Mouse (Mus musculus) c-Kit-negative CD71-positive TER-119-positive erythroid progenitor cells, embryonic 14.5 days (primary cell): ENCODE results near the gene Acadsb.

ENCODE experiments used
- DNase-seq: peaks from one replicate; pipeline ENCODE4 v3.0.0-alpha.2; 2013; ENCODE audit warnings: low read depth, low spot score

Gene Acadsb

DNA sequence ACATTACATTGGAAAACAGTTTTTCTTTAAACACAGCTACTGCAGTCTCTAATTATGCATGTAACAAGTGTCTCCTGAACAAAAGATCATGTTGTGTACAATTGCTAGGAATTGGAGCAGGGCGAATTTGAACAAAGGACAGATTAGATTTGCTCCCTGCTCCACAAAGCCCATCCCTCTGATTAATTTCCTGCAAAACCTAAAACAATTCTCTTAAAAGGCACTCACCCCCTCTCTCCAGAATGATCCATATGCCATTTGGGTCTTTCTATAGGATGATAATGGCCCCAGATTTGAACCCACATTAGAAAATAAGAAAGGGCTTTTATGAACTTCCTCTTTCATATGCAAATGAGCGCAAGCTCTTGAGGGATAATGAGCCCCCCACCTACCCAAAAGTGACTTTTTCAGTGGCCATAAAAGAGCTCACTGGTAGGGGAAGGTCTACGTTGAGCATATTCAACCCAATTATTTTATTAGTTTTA is 54.8 kb downstream of the Acadsb start:
- DNase-seq, result no peak

DNA sequence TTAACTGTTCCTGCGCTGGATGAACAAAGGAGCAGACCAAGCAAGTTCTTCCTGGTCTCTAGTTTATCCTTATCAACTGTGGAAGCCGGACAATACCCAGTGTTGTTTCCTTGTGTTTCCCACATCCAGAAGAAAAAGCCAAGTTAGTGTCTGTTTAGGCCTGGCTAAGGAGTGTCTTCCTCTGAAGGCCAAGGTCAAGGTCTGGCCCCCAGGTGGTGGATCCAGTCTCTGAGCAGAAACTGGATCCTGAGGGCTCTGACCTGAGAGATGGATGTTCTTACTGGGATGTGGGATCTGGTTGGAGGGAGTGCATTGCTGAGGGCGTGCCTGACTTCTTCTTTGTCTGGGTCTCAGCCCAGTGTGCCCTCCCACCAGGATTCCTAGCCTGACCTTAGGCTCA is 55.3 kb downstream of the Acadsb start:
- no peak for DNase-seq

DNA sequence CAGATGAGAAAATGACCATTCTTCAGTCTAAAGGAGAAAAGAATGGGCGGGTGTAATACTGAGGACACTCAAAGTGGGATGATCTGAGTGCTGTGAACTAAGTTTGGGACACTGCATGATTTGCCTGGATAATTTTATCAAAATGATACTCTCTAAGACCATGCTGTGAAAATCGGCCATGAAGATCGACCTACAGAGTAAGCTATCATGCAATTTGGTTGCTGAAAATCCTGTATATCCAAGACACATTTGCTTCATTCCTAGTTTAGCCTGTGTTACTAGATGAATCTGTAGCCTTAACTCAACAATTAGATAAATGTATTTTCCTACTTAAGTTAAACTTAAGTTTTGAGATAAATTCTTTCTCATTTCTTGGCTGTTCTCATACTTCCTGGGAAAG is 56.9 kb downstream of the Acadsb start:
- no peak for DNase-seq

DNA sequence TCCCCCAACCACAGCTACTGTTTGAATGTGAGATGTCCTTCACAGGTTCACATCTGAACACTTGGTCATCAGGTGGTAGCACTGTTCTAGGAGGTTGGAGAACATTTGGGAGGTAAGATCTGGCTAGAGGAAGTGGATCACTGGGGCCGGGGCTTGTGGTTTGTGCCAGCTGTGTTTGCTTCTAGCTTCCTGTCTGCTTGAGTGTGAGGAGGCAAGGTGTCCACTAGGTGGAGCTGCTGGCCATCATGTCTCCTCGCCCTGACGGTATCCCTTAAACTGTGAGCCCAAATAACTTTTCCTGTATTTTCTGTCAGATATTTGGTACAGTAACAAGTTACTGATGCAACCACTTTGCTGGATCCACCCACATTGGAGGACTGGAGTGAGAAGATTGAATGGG is 59.1 kb downstream of the Acadsb start:
- peak; percentile 5 for DNase-seq

DNA sequence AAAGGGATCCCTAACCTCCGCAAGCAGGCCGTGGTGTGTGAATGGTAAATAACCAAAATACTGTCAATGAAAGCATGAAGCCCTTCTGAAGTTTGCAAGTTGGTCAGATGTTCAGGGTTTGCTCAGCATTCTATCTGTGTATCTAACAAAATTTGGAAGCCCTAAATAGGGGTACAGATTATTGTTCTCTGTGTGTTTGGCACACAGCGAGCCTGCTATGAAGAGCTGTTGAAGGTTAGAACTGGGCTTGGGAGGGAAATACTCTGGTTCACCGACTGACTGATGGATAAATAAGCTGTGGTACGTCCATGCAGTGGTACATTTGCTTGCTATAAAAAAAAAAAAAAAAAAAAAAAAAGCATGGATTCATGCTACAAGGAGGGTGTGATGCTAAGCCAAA is 61.1 kb downstream of the Acadsb start:
- no peak for DNase-seq

DNA sequence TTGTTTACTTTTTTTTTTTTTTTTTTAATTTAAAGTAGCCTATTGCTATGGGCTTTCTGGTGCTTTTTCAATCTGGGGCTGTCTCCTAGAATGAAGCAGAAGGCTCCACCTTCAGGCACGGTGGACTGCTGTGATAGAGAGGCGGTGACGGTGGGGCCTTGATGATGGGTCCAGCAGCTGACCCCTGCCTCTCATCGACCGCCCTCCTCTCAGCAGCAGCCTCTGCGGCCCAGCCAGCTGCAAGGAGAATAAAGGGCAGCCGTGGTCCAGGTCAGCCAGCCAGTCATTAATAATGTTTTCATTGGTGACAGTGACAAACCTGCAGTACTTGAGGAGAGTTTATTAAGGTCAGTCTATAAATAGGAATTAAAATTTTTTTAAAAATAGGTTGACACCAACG is 66.7 kb downstream of the Acadsb start:
- no peak for DNase-seq

DNA sequence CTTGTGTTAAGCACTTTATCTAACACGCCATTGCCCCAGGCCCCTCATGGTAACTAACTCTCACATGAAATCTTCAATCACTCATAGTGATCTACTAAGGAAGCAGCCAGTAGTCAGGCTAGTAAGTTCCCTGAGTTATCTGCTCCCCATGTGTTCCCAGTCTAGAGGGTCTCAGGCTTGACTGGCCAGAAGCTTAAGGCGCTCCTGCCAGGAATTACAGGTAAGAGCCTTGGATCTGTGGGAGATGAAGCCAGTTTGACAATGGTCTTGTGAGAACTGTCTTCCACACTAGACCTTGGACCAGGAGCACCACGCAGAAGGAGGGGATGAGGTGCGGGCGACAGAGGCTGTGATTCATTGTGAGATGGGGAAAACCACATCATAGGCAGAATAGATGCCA is 68.0 kb downstream of the Acadsb start:
- no peak for DNase-seq
